Mouse (Mus musculus) adrenal gland, postnatal 4 days (tissue): ENCODE measurements around the gene Kctd7. TPM values are rescaled to one million over a fixed set of nuclear protein-coding genes. Genes with fewer than 3 reads are reported as not detected.

ENCODE experiments used
- DNase-seq, 2 experiments: peaks; one replicate each; pipeline ENCODE4 v3.0.0; 2021 to 2022; ENCODE audit warnings: low spot score in 2 of 2, mixed read lengths in 2 of 2
- total RNA-seq, 2 experiments: library from RNA; stranded (reverse); gene quantifications; 2 replicates each; pipeline ENCODE4 v1.2.3; 2021

The Kctd7 gene
- total RNA-seq, 2 experiments from 2014 or later = 7.8 to 9.4 TPM

DNA sequence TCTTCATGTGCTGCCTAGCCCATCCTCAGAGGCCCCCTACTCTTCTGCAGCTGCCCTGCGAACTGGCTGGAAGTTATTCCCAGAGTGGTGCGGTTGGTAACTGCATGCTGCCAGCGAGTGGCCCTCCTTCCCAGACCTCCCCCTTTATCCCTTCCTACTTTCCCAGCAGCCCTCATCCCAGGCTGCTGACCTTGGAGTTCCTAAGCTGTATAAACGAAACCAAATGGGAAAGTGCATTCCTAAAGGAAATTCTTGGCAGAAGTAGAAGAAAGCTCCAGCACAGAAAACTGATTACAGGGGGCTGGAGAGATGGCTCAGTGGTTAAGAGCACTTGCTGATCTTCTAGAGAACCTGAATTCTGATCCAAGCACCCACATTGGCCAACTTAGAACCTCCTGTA, 2.6 kb upstream of the Kctd7 start:
- DNase-seq = no peak

DNA sequence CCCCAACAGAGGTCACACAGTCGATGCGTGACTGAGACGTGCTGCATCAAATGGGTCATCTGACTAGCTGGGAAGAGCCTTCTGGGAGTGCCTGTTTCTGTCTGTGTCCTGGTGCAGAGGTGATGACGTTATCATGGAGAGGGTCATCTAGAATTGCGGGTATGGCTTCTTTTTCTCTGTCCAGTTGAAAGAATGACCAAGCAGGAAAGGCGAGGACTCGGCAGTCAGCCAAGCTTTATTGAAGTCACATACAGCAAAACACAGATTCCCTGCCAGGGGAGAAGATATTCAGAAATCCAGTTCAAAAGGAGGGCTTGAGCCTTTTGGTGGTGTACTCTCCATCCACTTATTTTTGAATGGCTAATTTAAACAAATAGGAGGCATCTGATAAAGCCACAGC, 1.6 kb upstream of the Kctd7 start:
- DNase-seq = no peak

DNA sequence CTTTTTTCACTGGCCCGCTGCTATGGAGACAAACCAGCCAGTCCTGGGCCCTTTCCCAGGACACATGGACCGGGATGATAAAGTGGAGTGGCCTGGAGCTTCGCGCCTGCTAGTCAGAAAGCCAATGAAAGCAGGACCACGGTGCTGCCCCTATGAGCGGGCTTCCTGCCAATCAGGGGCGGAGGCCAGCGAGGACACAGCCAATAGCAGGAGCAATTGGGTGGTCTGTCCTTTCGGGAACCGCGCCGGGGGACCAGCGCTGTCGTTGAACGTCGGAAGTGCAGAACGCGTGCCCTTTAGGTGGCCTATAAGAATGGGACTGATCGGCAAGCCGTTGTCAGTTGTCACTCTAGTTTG, 706 bp upstream of the Kctd7 start:
- DNase-seq = peak; percentile 54 to 65

DNA sequence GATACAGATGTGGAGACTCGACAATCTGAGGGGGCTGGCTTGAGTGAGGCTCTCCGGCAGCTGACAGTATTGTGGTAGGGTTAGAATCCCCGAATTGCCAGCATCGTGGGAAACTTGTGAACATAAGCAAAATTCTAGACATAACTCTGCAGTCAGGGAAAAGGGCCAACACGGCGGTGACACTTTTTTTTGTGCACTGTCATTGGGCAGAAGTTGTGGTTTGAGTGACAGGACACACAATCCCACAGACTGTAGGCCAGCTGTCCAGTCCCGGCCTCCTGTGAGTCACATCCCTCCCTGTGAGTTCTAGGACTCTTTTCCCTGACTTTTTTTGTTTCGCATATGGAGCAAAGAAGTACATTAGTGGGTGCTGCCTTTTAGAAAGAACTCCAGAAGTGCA, 1.3 kb downstream of the Kctd7 start:
- DNase-seq = no peak

DNA sequence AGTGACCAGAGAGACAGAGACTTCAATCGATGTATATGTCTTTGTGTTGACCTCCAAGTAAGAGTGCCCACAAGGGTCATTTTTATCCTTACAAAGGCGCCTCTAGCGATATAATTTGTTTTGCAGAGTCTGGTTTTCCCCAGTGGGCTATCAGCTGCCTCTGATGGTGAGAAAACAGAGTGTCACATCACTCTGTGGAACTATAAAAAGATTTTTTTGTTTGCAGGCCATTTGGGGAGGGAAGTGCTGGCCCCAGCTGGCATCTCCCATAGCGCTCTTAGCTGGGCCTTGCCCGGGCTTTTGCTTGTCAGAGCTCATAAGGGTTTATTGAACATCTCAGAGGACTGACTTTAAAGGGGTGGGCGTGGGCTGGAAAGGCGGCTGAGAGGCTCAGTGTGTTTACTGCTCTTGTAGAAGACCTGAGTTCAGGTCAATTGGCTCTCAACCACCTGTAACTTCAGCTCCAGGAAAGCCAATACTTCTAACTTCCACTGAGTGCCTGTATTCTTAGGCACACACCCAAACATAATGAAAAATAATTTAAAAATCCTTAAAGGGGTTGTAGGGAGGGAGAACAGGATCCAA, 5.2 kb downstream of the Kctd7 start:
- DNase-seq = no peak

DNA sequence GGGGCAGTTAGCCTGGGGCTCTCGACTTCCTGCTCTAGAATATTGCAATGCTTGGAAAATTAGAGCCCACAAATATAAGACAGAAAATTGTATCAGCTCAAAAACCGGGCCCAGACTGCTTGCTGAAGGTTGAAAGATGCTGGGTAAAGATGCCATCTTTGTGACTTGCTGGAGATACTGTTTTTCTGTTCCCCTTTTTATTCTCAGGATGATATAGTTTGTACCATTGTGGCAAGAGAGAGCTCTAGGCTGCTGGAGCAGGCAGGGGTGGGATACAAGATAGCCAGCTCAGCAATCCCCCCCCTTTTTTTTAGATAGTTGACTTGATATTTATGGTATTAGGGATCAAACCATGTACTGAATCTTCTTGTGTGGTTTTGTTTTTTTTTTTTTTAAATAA, 9.6 kb downstream of the Kctd7 start:
- DNase-seq = no peak

DNA sequence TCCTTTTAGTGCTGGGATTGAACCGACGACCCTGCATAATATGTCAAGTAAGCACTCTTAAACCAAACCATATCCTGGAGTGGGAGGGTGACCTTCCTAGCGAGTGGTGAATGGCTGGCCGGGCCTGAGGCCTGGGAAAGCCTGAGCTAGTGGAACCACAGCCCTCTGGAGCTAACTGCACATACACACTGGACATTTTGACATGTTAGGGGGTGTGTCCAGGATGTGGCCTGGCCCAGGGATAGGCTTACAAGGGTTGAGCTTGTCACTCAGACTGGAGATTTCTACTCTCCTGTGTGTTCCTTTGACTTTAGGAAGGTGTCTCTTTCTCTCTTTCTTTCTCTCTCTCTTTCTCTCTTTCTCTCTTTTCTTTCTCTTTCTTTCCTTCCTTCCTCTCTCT, 13.9 kb downstream of the Kctd7 start:
- no peak for DNase-seq

DNA sequence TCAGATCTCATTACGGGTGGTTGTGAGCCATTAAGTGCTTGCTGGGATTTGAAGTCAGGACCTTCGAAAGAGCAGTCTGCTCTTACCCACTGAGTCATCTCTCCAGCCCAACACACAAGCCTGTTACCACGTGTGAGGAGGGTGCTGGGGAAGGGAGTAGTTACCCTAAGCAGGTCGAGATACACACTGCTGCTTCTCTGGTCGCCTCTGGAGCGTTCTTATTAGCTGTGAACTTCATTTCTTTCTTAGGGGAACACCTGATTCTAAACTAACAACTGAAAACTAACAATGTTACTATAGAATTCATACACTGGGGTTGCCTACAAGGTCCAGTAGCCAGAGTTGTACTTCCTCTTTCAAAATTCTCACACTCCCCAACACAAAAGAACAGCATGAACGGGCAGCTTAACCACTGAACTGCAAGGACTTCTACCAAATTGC, 15.1 kb downstream of the Kctd7 start:
- no peak for DNase-seq

DNA sequence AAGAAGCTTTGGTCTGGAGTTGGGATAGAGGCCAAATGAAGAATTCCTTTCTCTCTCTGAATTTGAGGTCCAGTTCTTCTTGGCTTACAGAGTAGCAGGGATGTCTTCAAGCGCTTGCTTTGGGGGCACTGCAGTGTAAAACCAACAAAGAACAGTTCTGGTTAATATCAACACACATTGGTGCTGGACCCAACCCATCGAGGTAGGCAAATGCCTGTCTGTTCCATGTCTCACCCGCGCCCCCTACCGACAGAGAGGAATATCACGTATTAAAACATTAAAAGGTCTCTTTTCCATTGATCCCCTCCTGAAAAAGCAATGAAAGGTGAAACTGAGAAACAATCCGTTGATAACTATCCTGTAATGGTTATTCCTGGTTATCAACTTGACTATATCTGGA, 19.0 kb downstream of the Kctd7 start:
- DNase-seq = peak in 1 of 2 experiments; percentile 65

DNA sequence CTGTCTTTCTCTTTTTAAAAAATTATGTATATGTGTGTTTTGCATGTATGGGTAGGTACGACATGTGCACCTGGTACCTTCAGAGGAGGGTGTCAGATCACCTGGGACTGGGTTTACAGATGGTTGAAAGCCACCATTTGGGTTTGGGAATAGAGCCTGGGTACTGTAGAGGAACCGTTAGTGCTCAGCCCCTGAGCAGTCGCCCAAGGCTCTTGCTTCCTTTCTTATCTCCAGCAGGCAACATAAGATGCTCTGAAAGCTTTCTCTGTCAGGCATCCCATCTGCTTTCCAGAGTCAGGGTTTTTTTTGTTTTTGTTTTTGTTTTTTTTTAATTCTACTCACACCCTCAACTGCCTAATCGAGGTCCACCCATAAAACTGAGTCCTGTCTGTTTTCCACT, 20.6 kb downstream of the Kctd7 start:
- DNase-seq = no peak

DNA sequence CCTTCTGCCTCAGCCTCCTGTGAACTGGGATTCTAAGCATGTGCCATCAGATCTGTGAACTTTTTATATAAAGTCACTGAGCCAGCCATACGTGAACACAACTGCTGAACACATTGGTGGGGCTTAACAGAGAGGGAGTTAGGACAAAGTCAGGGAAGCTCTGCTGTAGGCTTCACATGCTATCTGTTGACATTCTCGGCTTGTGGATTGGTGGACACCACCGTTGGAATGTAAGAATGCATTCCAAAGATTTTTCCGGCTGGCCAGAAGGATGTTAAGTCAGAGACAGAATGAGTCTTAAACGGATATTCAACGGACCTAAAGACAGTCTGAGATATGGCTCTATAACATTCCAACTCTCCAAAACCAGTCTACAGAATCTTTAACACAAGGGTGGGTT, 24.4 kb downstream of the Kctd7 start:
- no peak for DNase-seq

DNA sequence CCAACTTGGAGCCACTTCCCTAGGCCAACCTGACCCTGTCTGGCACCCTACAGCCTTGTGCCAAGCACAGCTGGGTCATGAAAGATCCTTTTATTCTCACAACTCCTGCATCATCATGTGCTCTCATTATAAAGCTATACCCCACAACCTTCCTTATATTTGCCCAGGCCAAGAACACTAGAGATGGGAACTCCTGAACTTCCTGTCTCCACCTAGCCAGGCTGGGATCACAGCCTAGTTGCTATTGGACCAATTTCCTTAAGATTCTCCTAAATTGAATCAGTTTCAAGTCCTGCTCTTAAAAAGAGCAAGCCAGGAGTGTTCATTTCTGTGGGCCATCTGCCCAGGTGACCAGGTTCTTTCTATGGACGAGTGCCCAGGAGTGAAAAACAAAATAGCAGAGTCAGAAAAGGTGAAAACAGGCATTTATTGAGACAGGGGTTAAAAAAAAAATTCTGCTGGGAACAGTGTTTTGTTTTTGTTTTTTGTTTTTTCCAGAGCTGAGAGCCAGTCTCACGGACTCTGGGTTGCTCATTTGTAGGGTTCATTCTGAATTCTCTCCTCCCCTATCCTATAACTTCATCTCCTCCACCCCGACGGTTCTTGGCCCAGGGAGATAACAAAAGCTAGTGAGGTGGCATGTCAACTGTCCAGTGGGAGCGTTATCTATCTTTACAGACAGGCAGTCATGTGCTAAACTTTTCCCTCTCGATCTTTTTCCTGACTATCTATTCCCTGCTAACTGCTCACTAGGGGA, 26.2 kb downstream of the Kctd7 start:
- no peak for DNase-seq

DNA sequence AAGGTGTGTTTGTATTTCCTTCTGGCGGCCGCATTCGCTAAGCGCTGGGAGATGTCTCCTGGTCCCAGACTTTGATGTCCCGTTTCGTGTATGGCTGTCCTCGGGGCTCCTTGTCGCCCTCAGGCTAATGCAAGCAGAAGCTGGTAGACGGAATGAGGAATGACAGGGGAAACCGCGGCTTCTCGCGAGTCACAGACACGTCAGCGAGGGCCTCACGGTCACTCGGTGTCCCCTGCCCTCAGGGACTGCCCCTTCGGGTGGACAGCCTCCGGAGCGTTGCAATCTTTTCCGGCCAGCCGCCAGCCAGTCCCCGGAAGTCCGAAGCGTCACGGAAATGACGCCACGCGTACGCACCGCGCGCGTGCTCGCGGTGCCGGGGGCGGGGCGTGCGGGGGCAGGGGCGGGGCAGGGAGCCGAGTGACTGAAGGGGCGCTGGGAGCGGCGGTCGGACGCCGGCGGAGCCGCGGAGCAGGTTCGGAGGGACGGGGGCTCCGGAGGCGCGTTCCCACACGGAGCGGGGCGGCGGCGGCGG, 26.8 kb downstream of the Kctd7 start, which contains the start of gene Rabgef1:
Gene Rabgef1 (plus strand): TSS at position 376 of the 532 bp plus-strand sequence.
- peak; percentile 88 to 89 for DNase-seq

DNA sequence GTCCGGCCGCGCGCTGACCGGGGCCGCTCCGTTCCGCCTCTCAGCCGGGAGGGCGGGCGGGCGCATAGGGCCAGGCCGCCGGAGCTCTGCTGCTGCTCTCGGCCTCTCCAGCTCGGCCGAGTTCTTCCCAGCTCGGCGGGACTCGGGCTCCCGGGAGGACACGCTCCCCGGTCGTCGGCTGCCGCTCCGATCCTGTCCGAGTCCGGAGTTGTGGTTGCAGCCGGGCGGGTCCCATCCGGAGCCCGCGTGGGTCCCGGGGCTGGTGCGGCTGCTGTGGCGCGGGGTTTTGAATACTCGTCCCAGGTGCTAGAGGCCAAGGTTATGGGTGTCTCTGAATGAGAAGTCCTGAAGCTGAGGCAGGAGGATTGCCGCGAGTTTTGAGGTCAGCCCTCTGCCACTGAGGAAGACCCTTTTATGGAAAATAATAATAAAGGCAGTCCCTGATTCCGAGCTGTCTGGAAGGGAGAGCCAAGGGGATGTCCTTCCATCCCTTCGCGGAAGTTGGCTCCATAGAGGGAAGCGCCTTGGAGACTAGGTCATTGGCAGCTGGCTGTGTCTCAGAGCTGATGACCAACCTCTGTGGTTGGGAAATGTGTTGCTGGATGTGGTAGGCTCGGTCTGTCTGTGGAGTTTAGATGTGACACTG, 27.4 kb downstream of the Kctd7 start:
- DNase-seq = peak; percentile 23 to 42

DNA sequence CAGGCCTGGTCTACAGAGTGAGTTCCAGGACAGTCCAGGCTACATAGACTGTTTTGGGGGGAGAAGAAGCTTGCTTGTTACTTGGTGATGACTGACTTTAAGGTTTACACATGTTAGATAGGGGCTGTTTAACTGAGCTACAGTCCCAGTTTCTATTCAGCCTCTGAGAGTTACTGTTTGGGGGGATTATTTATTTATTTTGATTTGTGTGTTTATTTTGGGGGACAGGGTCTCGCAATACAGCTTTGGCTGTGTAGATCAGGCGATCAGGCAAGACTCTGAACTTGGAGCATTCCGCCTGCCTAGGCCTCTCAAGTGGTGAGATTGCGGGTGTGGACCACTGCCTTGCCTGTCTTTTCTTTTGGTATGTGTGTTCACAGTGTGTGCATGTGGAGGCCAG, 28.4 kb downstream of the Kctd7 start:
- DNase-seq = no peak

DNA sequence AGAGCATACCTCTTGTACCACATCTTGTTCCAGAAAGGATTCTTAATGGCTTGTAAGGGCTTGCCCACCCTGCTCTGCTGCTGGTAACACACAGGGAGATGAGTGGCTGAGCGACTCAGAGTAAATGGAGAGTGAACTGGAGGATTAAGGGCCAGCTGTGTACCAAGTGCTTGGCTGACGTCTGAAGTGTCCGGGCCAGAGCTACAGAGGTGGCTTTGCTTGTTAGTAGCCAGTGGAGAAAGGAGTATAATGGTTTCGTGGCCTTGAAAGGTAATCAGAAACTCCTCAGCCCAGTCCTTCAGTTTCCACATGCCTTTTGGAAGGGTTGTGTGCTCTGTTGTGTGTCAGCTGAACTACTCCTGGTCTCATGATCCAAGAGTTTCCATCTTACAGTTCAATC, 33.2 kb downstream of the Kctd7 start:
- DNase-seq = no peak

DNA sequence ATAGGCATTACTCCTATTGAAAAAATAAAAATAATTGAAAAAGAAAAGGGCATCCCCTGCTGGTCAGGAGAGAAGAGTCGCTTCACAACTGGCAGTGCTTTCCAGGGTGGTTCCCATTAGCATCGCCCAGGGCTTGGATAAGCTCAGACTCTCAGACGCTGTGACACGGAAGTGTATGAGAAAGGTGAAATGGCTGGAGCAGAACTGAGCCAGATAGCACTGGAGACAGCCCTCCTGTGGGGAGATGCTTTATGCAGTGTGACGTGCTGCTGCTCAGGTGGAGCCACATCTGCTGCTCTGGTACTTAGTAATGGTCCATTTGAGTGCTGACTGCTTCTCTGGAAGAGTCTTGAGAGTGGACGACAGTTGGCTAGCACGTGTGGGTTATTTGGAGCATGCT, 35.7 kb downstream of the Kctd7 start:
- no peak for DNase-seq

DNA sequence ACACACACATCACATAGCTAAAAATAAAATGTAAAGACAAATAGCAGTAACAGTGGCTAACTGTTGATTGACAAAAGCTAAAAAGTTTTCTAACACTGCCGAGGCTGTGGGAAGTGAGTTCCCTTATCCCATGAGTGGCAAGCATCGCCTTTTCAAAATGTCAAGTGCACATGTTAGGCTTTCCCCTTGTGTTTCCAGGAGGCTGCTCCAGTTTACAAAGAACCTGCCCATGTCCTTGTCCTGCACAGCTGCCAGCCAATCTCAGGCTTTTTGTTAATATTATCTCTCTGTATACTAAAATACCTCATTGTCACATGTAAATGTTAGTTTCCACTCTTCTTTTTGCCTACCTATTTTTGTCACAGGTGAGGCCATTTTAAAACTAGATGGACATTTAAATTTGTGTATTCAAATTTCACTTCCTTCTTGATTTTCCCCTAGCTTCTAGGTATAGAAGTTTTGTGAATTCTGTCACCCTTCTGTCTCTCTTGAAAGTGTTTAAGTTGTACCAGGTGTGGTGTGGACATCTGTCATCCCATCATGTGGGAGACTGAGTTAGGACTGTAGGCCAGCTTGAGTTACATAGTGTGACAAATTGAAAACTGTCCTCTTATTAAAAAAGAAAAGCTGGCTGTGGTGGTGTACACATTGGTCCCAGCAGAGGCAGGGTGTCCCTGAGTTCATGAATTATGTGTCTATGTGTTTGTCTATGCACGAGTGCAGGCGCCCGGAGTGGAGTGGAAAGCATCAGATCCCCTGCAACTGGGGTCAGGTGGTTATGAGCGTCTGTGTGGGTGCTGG, 37.3 kb downstream of the Kctd7 start:
- DNase-seq = no peak

DNA sequence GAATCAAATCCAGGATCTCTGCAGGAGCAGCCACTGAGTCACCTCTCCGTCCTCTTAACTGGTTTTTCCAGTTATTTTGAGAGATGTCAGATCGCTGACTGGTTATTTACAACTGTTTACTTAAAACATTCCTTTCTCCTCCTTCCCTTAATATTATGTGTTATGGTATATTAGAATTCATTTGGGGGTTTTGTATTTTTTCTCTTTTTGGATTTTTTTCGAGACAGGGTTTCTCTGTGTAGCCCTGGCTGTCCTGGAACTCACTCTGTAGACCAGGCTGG, 37.8 kb downstream of the Kctd7 start:
- no peak for DNase-seq

DNA sequence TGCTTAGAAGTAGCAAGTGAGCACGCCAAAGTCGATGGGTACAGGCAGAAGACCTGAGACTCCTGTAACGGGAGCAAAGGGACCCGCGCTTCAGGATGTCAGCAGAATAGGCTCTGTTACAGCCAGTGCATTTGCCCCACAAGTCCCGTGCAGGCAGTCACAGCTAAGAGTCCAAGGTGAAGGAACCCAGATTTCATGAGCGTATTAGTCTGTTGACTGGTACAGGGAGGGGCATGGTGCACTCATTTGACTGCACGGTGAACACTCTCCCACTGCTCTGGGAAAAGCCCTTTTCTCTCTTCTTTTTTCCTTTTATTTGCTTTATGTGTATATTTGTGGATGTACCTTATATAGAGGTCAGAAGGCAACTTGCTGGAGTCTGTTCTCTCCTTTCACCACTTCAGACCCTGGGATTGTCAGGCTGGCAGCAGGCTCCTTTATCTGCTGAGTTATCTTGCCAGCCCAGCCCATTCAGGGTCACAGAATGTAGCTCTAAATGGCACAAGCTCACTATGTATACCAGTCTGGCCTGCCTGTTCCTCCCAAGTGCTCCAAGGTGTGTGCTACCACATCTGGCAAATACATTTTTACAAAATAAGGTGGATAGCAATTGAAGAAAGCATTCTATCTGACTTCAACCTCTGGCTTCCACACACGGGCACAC, 39.7 kb downstream of the Kctd7 start:
- no peak for DNase-seq

DNA sequence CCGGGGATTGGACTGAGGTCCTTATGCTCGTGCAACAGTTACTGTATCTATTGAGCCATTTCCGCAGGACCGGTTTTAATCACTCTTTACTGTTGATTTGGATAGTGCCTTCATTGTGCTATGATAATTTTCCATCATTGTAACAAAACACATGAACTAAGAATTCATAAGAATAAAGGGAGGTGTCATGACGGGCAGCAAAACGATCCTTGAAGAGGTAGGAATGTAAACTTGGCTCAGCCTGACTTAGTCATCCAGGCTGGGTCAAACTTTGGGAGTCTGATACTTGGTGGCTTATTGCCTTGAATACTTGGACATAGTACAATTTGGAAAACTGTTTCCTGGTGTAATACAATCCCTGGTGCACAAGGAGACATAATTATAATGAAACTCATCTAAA, 40.7 kb downstream of the Kctd7 start:
- no peak for DNase-seq
